Mouse (Mus musculus) left cerebral cortex, postnatal 25 days (tissue): ENCODE measurements around the gene Manba. TPM values are rescaled to one million over a fixed set of nuclear protein-coding genes. Genes with fewer than 3 reads are reported as not detected.
A peak's percentile ranks its signal among the peaks of the same experiment; 100 is the strongest.
"Not testable (repeated sequence)": the region's sequence is repeated elsewhere in the genome, so short reads cannot be mapped to it uniquely, and the experiment has no call there.

Experiments
- DNase-seq, 2 experiments: peaks; one replicate each; pipeline ENCODE4 v3.0.0; 2022; ENCODE audit warnings: low spot score in 2 of 2, mixed read lengths in 1 of 2
- intact Hi-C: fragments of 180-260 bp; cut with DNase I; formaldehyde crosslinking; loops from one replicate; pipeline ENCODE4 v1.15.1; 2025
- total RNA-seq, 2 experiments: library from RNA; stranded (reverse); gene quantifications; 2 replicates each; pipeline ENCODE4 v1.2.3; 2021

Gene Manba
- total RNA-seq = 1 to 10 TPM; 7.2 to 7.9 TPM

- intact Hi-C loops = loop anchor here (5.0 kb wide), 1 partner anchor 37 kb away; no protein-coding TSS in a partner anchor
- peak; percentile 61 to 69 for DNase-seq
These were observed at the start of gene Manba for GRCm38 (mm10) chr3:135485128-135485899. TSS of gene Manba (plus strand) at chr3:135485611.

- intact Hi-C loops = loop anchor here (5.0 kb wide), 1 partner anchor 255 kb away; the partner anchor contains the start of gene Nfkb1
- DNase-seq = no peak
These were observed 48.4 kb upstream of the Manba start for GRCm38 (mm10) chr3:135436901-135437616.

GRCm38 (mm10) chr3:135437758-135438495 is 47.5 kb upstream of the Manba start, which contains the start of gene Ube2d3:
TSS of gene Ube2d3 (plus strand) at chr3:135438149.
- intact Hi-C loops = loop anchor here (1.0 to 5.0 kb wide), 2 partner anchors 15 to 254 kb away; partner anchors contain the start of genes Cisd2 and Nfkb1
- peak; percentile 98 to 100 for DNase-seq

GRCm38 (mm10) chr3:135438531-135438912 is 46.9 kb upstream of the Manba start:
- intact Hi-C loops = loop anchor here (1.0 to 5.0 kb wide), 2 partner anchors 15 to 254 kb away; partner anchors contain the start of genes Cisd2 and Nfkb1

GRCm38 (mm10) chr3:135438913-135439531 is 46.4 kb upstream of the Manba start:
- intact Hi-C loops = loop anchor here (1.0 to 5.0 kb wide), 2 partner anchors 16 to 253 kb away; partner anchors contain the start of genes Cisd2 and Nfkb1
- peak; percentile 66 to 76 for DNase-seq

More at GRCm38 (mm10) chr3:135438531-135438912, 46.9 kb upstream of the Manba start:
- peak; percentile 93 to 95 for DNase-seq

- no peak for DNase-seq
- intact Hi-C loops = loop anchor here (5.0 kb wide), 1 partner anchor 253 kb away; the partner anchor contains the start of gene Nfkb1
These were observed 45.8 kb upstream of the Manba start for GRCm38 (mm10) chr3:135439651-135440050.

- peak; percentile 21 to 28 for DNase-seq
- intact Hi-C loops = no loop called here
These were observed 45.2 kb upstream of the Manba start for GRCm38 (mm10) chr3:135440221-135440620.

- intact Hi-C loops = no loop called here
- no peak for DNase-seq
These were observed 44.8 kb upstream of the Manba start for GRCm38 (mm10) chr3:135440621-135441020.

GRCm38 (mm10) chr3:135444930-135445329 is 40.5 kb upstream of the Manba start:
- intact Hi-C loops = no loop called here
- DNase-seq = no peak

GRCm38 (mm10) chr3:135458981-135459380 is 26.4 kb upstream of the Manba start:
- no peak for DNase-seq
- intact Hi-C loops = no loop called here

- intact Hi-C loops = no loop called here
- no peak for DNase-seq
These were observed 17.0 kb upstream of the Manba start for GRCm38 (mm10) chr3:135468402-135468801.

GRCm38 (mm10) chr3:135469146-135469545 is 16.3 kb upstream of the Manba start:
- intact Hi-C loops = no loop called here
- DNase-seq = no peak

- intact Hi-C loops = no loop called here
- peak; percentile 57 to 83 for DNase-seq
These were observed 15.4 kb upstream of the Manba start for GRCm38 (mm10) chr3:135469974-135470373.

GRCm38 (mm10) chr3:135470823-135471222 is 14.6 kb upstream of the Manba start:
- no peak for DNase-seq
- intact Hi-C loops = no loop called here

- no peak for DNase-seq
- intact Hi-C loops = no loop called here
These were observed 10.4 kb upstream of the Manba start for GRCm38 (mm10) chr3:135475025-135475424.

- intact Hi-C loops = no loop called here
- peak; percentile 27 to 78 for DNase-seq
These were observed 9.1 kb upstream of the Manba start for GRCm38 (mm10) chr3:135476286-135476685.

GRCm38 (mm10) chr3:135476977-135477376 is 8.4 kb upstream of the Manba start:
- intact Hi-C loops = no loop called here
- DNase-seq = no peak

GRCm38 (mm10) chr3:135479090-135479489 is 6.3 kb upstream of the Manba start:
- DNase-seq, intact Hi-C loops: not testable (repeated sequence)

- intact Hi-C loops = no loop called here
- DNase-seq = no peak
These were observed 4.6 kb upstream of the Manba start for GRCm38 (mm10) chr3:135480767-135481166.
